Mouse (Mus musculus) layer of hippocampus, adult 6 months (tissue): ENCODE data around the gene Hipk2. TPM values are rescaled to one million over a fixed set of nuclear protein-coding genes. Genes with fewer than 3 reads are reported as not detected.

ENCODE experiments used
- long read RNA-seq, 2 experiments: library from polyadenylated mRNA; unstranded; transcript quantifications; one replicate each; pipeline ENCODE4 v2.0.0; 2019 to 2020
- polyA plus RNA-seq: library from polyadenylated mRNA; unstranded; fragments of <200 nt; fragmentation: Nextera tagmentation; gene quantifications from 2 replicates; pipeline ENCODE4 v1.2.3, GENCODE M21; 2021

Hipk2 gene
- 13.1 and 14.9 TPM in 2 replicates for polyA plus RNA-seq
- long read RNA-seq, experiment 1, partial matches to known transcripts = 11 of 24 reads
- long read RNA-seq, experiment 1, other reads (novel, unspliced or antisense) = 13 of 24 reads
- long read RNA-seq, experiment 2, partial matches to known transcripts = 26 of 115 reads
- long read RNA-seq, experiment 2, other reads (novel, unspliced or antisense) = 89 of 115 reads

DNA sequence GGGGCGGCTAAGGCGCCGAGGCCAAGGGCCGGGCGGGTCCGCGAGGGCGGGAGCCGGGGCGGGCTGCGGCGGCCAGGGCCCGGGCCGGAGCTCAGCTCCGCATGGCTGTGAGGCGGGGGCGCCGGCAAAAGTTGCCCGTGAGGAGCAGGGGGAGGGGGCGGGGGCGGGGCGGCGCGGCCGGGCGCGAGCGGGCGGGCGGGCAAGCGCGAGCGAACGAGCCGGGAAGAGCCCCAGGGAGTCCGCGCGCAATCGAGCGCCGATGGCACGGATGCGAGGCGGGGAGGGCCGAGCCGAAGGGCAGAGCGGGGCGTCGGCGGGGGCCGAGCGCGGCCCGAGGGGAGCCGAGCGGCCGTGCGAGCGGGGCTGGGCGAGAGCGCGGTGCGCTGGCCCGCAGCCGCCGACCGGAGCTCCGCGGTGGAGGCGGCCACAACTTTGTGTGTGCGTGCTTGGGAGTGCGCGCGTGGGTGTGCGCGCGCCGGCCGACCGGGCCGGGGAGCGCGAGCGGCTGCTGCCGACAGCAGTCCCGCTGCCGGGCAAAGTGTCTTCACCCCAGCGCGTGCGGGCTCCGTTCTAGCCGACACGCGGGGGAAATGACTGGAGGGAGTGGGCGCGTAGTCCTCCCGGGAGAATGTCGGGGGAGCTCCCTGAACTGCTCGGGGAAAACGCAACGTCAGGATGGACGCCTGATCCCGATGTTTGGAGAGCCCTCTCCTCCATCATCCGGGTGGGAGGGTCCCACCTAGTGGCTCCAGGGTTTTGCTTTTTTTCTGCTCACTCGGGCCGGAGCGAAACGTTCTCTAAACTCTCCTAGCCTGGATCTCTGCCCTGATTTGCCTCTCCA is at the start of gene Hipk2:
Gene Hipk2 (minus strand): TSS at position 95 of the 841 bp plus-strand sequence.

DNA sequence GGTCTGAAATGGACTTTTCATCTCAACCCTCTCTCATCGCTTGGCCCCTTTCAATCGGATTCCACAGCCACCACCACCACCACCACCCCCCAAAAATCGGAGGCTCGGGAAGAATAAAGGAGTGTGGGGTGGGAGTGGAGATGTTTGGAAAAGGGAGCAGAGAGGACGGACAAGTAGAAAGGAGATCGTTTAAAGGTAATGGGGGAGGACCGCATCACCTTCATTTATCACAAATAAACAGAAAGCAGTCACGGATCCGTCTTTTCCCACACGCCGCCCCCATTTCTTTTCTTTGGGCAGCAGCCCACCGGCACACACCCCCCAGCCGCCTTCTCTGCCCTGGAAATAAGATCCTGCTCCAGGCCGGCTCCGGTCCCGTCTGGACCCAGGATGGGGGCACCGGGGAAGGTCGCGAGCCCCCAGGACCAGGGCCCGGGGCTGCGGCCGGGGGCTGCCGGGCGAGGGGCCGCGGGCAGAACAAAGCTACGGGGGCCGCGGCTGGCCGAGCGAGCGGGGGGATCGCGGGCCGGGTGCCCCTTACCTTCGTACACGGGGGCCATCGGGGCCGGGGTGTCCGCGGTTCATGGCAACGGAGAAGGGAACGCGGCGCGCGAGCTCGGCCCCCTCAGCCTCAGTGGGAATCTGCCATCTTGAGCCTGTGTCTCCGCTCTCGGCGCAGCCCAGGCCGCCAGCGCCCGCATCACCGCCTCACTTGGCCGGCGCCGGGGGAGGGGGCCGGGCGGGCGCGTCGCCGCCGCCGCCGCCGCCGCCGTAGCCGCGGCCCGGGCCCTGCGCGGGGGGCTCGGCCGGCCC is 501 bp downstream of the Hipk2 start, which contains the start of gene Tbxas1:
Gene Tbxas1 (plus strand): TSS at position 147 of the 813 bp plus-strand sequence.

DNA sequence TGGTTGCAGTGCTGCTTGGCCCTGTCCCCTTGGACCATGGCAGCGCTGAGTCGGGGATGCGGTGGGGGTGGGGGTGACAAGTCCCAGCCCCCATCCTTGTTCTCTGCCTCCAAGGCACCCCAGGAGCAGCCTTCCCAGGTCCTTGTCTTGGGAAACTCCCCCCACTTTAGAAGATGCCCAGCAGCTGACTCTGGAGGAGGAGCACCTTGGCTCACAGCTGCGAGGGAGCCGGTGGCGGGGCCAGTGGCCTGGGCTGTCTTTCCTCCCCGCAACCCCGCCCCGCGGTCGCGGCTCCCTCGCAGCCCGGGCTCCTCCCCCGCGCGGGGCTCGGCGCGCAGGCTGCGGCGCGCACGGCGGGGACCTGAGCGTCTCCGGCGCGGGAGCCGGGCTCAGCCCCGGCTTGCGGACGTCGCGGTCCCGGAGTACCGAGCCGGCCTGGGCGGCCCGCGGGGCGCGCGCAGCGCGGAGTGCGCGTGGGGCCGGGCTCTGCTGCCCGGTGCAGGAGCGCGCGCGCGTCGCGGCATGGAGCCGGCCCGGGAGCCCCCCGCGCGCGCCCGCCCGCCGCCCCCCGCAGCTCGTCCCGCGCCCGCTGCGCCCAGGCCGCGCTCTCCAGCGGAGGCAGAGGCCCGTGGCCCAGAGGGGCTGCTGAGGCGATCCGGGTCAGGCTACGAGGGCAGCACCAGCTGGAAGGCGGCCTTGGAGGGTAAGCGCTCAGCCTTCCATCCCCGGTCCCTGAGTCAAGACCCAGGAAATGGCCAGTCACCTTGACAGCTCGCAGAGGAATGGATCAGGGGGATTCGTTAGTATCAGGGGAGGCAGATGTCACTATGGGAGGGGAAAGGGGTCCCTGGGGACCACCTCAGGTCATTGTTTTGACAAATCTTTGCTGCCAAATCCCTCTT is 213.0 kb downstream of the Hipk2 start, which contains the start of gene Clec2l:
Gene Clec2l (plus strand): TSS at position 356 of the 902 bp plus-strand sequence.

Other genes starting within 250 kb of the Hipk2 start
- 0.24 and 0.67 TPM in 2 replicates for gene Klrg2, start 238.9 kb downstream of the Hipk2 start, polyA plus RNA-seq
- gene Clec2l, start 213.1 kb downstream of the Hipk2 start, polyA plus RNA-seq = 9.7 and 13.0 TPM in 2 replicates
- 3.9 TPM in 2 replicates for gene Tbxas1, start 761 bp downstream of the Hipk2 start, polyA plus RNA-seq
- gene Parp12, start 242.2 kb upstream of the Hipk2 start, polyA plus RNA-seq = 3.5 and 4.3 TPM in 2 replicates